Mouse (Mus musculus) spleen, adult 12 weeks (tissue): Measurements from ENCODE around the gene Klhl32.

ENCODE experiments used
- DNase-seq: peaks from one replicate; pipeline ENCODE4 v3.0.0; 2022; ENCODE audit warnings: low spot score

Gene Klhl32

GRCm38 (mm10) chr4:24630430-24630829 lies 220.5 kb downstream of the Klhl32 start:
- DNase-seq: no peak

- no peak for DNase-seq
Measured at GRCm38 (mm10) chr4:24627871-24628270, 223.1 kb downstream of the Klhl32 start.

GRCm38 (mm10) chr4:24626686-24627085 lies 224.2 kb downstream of the Klhl32 start:
- DNase-seq: no peak

GRCm38 (mm10) chr4:24625951-24626584 lies 224.9 kb downstream of the Klhl32 start:
- no peak for DNase-seq

GRCm38 (mm10) chr4:24621422-24622187 lies 229.3 kb downstream of the Klhl32 start:
- no peak for DNase-seq

GRCm38 (mm10) chr4:24620440-24620839 lies 230.5 kb downstream of the Klhl32 start:
- no peak for DNase-seq

- DNase-seq: no peak
Measured at GRCm38 (mm10) chr4:24620005-24620404, 230.9 kb downstream of the Klhl32 start.

GRCm38 (mm10) chr4:24609564-24609963 lies 241.4 kb downstream of the Klhl32 start:
- no peak for DNase-seq

- no peak for DNase-seq
Measured at GRCm38 (mm10) chr4:24609085-24609484, 241.8 kb downstream of the Klhl32 start.

- no peak for DNase-seq
Measured at GRCm38 (mm10) chr4:24601711-24602110, 249.2 kb downstream of the Klhl32 start.

GRCm38 (mm10) chr4:24598637-24599036 lies 252.3 kb downstream of the Klhl32 start:
- DNase-seq: no peak

- no peak for DNase-seq
Measured at GRCm38 (mm10) chr4:24596942-24597611, 253.8 kb downstream of the Klhl32 start.

- no peak for DNase-seq
Measured at GRCm38 (mm10) chr4:24594824-24595223, 256.1 kb downstream of the Klhl32 start.

GRCm38 (mm10) chr4:24583997-24584396 lies 266.9 kb downstream of the Klhl32 start:
- DNase-seq: no peak

GRCm38 (mm10) chr4:24582295-24582694 lies 268.6 kb downstream of the Klhl32 start:
- no peak for DNase-seq

- no peak for DNase-seq
Measured at GRCm38 (mm10) chr4:24577594-24577993, 273.3 kb downstream of the Klhl32 start.

GRCm38 (mm10) chr4:24574276-24574675 lies 276.6 kb downstream of the Klhl32 start:
- peak; percentile 52 for DNase-seq

- DNase-seq: no peak
Measured at GRCm38 (mm10) chr4:24568989-24569556, 281.9 kb downstream of the Klhl32 start.

- no peak for DNase-seq
Measured at GRCm38 (mm10) chr4:24568026-24568425, 282.9 kb downstream of the Klhl32 start.
